Mouse (Mus musculus) limb, embryonic 15.5 days (tissue): ENCODE results near the gene Gm13287. TPM values are rescaled to one million over a fixed set of nuclear protein-coding genes. Genes with fewer than 3 reads are reported as not detected.
"Not testable (repeated sequence)": the region's sequence is repeated elsewhere in the genome, so short reads cannot be mapped to it uniquely, and the experiment has no call there.

ENCODE experiments used
- ATAC-seq: fragments of 200-750 bp; cut with Nextera tagmentation; 2 replicates; pipeline ENCODE4 v1.8.0; 2017; ENCODE audit warnings: low read depth, moderate TSS enrichment; ENCODE audit not compliant: insufficient number of reproducible peaks, low FRiP score, low TSS enrichment
- H3K27ac ChIP-seq: fragments of 300-500 bp; sonication (generic); 2 replicates; pipeline ENCODE4 v1.5.1; 2015; ENCODE audit warnings: moderate library complexity, mild to moderate bottlenecking, inconsistent platforms
- H3K27me3 ChIP-seq: fragments of 300-500 bp; sonication (generic); 2 replicates; pipeline ENCODE4 v1.6.1; 2015; ENCODE audit warnings: inconsistent platforms
- H3K36me3 ChIP-seq: fragments of 300-500 bp; sonication (generic); 2 replicates; pipeline ENCODE4 v1.6.1; 2015; ENCODE audit warnings: inconsistent platforms
- H3K4me1 ChIP-seq: fragments of 300-500 bp; sonication (generic); 2 replicates; pipeline ENCODE4 v1.6.1; 2015; ENCODE audit warnings: inconsistent platforms
- H3K4me2 ChIP-seq: fragments of 300-500 bp; sonication (generic); 2 replicates; pipeline ENCODE4 v1.6.1; 2015; ENCODE audit warnings: mild to moderate bottlenecking, inconsistent platforms
- H3K4me3 ChIP-seq: fragments of 300-500 bp; sonication (generic); 2 replicates; pipeline ENCODE4 v1.5.1; 2015; ENCODE audit warnings: mild to moderate bottlenecking, inconsistent platforms
- H3K9ac ChIP-seq: fragments of 300-500 bp; sonication (generic); 2 replicates; pipeline ENCODE4 v1.6.1; 2015; ENCODE audit warnings: inconsistent platforms
- H3K9me3 ChIP-seq: fragments of 300-500 bp; sonication (generic); 2 replicates; pipeline ENCODE4 v1.6.1; 2016; ENCODE audit warnings: inconsistent platforms
- WGBS: fragments of 180-500 bp; shearing (Covaris S2); methylation state at CpG from one replicate; pipeline ENCODE4 v1.1.7; 2015; 5-methylcytosine and 5-hydroxymethylcytosine counted together
- polyA plus RNA-seq: library from polyadenylated mRNA; unstranded; fragments of >200 nt; fragmentation: Nextera tagmentation; extraction: Ambion mirVana; gene quantifications from 2 replicates; pipeline ENCODE4 v1.2.1, GENCODE M21; 2015

Gm13287 gene
- polyA plus RNA-seq, 1 experiment from 2014 or later, result not detected

GRCm38 (mm10) chr4:88805761-88806160 lies 2.7 kb downstream of the Gm13287 start:
- WGBS, result 0% methylated on average over 7 of the region's 34 CpGs

GRCm38 (mm10) chr4:88815928-88816327 lies 12.9 kb downstream of the Gm13287 start, which contains the start of gene Ifna7:
Gene Ifna7 (plus strand): TSS chr4:88816228.
- 54% methylated on average over 3 of the region's 3 CpGs for WGBS
- Histone ChIP-seq H3K9ac (no peak within 1 kb of the TSS), H3K4me2 (no peak within 1 kb of the TSS), H3K27ac (no peak within 1 kb of the TSS), H3K9me3 (no peaks in the 10 kb centered on the region), H3K4me3 (no peak within 1 kb of the TSS), H3K27me3 (no peaks in the 10 kb centered on the region), H3K36me3 (no peaks in the 10 kb centered on the region), H3K4me1 (no peaks in the 10 kb centered on the region)
- no peak for ATAC-seq

More at GRCm38 (mm10) chr4:88805761-88806160, 2.7 kb downstream of the Gm13287 start:
- not testable (repeated sequence) for H3K9me3 ChIP-seq, ATAC-seq, H3K27me3 ChIP-seq, H3K4me1 ChIP-seq, H3K36me3 ChIP-seq, H3K9ac ChIP-seq, H3K27ac ChIP-seq
- H3K4me2 ChIP-seq, result 0 out of 2 replicates have a peak overlapping the region, but pooled peaks have one; percentile 30
- H3K4me3 ChIP-seq, result peak overlapping the region; percentile 30

- no peaks in the 10 kb centered on the region for H3K9me3 ChIP-seq
- H3K4me1 ChIP-seq, result no peaks in the 10 kb centered on the region
- 73% methylated on average over 1 of the region's 1 CpGs for WGBS
- H3K27ac ChIP-seq, result no peak within 1 kb of the TSS
- no peak for ATAC-seq
- no peaks in the 10 kb centered on the region for H3K27me3 ChIP-seq
- no peak within 1 kb of the TSS for H3K4me2 ChIP-seq
- H3K36me3 ChIP-seq, result no peaks in the 10 kb centered on the region
- H3K4me3 ChIP-seq, result no peak within 1 kb of the TSS
- no peak within 1 kb of the TSS for H3K9ac ChIP-seq
Measured at GRCm38 (mm10) chr4:88819659-88820058, 16.6 kb downstream of the Gm13287 start, which contains the start of gene Ifna11. Gene Ifna11 (plus strand): TSS chr4:88819959.

- 20% methylated on average over 4 of the region's 4 CpGs for WGBS
Measured at GRCm38 (mm10) chr4:88822995-88823394, 19.9 kb downstream of the Gm13287 start.

GRCm38 (mm10) chr4:88827116-88827515 lies 24.1 kb downstream of the Gm13287 start, which contains the start of gene Ifna6:
Gene Ifna6 (plus strand): TSS chr4:88827416.
- H3K27me3 ChIP-seq, H3K4me1 ChIP-seq, ATAC-seq, H3K27ac ChIP-seq, H3K4me3 ChIP-seq, H3K9ac ChIP-seq, H3K4me2 ChIP-seq, H3K9me3 ChIP-seq, H3K36me3 ChIP-seq: not testable (repeated sequence)

More at GRCm38 (mm10) chr4:88822995-88823394, 19.9 kb downstream of the Gm13287 start:
- Histone ChIP-seq H3K4me3 (no peak overlapping the region), H3K27ac (no peak overlapping the region), H3K9me3 (no peaks in the 10 kb centered on the region), H3K27me3 (no peaks in the 10 kb centered on the region), H3K9ac (no peak overlapping the region), H3K4me2 (no peak overlapping the region), H3K36me3 (no peaks in the 10 kb centered on the region), H3K4me1 (no peaks in the 10 kb centered on the region)
- ATAC-seq, result no peak

GRCm38 (mm10) chr4:88830523-88830922 lies 27.5 kb downstream of the Gm13287 start:
- no peak overlapping the region for H3K9ac ChIP-seq
- no peak for ATAC-seq
- no peak overlapping the region for H3K4me3 ChIP-seq
- no peaks in the 10 kb centered on the region for H3K36me3 ChIP-seq
- WGBS, result 23% methylated on average over 4 of the region's 4 CpGs
- no peak overlapping the region for H3K27ac ChIP-seq
- H3K9me3 ChIP-seq, result no peaks in the 10 kb centered on the region
- H3K4me2 ChIP-seq, result no peak overlapping the region
- H3K27me3 ChIP-seq, result no peaks in the 10 kb centered on the region
- no peaks in the 10 kb centered on the region for H3K4me1 ChIP-seq

GRCm38 (mm10) chr4:88835225-88835624 lies 32.2 kb downstream of the Gm13287 start, which contains the start of gene Ifna5:
Gene Ifna5 (plus strand): TSS chr4:88835525.
- H3K9me3 ChIP-seq, H3K27ac ChIP-seq, H3K36me3 ChIP-seq, H3K27me3 ChIP-seq, ATAC-seq, H3K4me1 ChIP-seq, H3K4me3 ChIP-seq, H3K9ac ChIP-seq, H3K4me2 ChIP-seq: not testable (repeated sequence)
- 68% methylated on average over 1 of the region's 1 CpGs for WGBS

- 48% methylated on average over 3 of the region's 3 CpGs for WGBS
- no peaks in the 10 kb centered on the region for H3K36me3 ChIP-seq
- no peak for ATAC-seq
- no peak overlapping the region for H3K9ac ChIP-seq
- no peak overlapping the region for H3K4me3 ChIP-seq
- no peaks in the 10 kb centered on the region for H3K4me1 ChIP-seq
- no peaks in the 10 kb centered on the region for H3K27me3 ChIP-seq
- H3K9me3 ChIP-seq, result no peaks in the 10 kb centered on the region
- no peak overlapping the region for H3K4me2 ChIP-seq
- H3K27ac ChIP-seq, result no peak overlapping the region
Measured at GRCm38 (mm10) chr4:88838828-88839227, 35.8 kb downstream of the Gm13287 start.

GRCm38 (mm10) chr4:88840058-88840457 lies 37.0 kb downstream of the Gm13287 start:
- Histone ChIP-seq H3K4me3 (no peak overlapping the region), H3K27me3 (no peaks in the 10 kb centered on the region), H3K36me3 (no peaks in the 10 kb centered on the region), H3K4me2 (no peak overlapping the region), H3K9me3 (no peaks in the 10 kb centered on the region), H3K27ac (no peak overlapping the region), H3K9ac (no peak overlapping the region), H3K4me1 (no peaks in the 10 kb centered on the region)
- WGBS, result 63% methylated on average over 3 of the region's 3 CpGs
- no peak for ATAC-seq

GRCm38 (mm10) chr4:88841438-88841911 lies 38.4 kb downstream of the Gm13287 start, which contains the start of gene Ifna4:
Gene Ifna4 (plus strand): TSS chr4:88841861.
- no peaks in the 10 kb centered on the region for H3K27me3 ChIP-seq
- no peak within 1 kb of the TSS for H3K9ac ChIP-seq
- 64% methylated on average over 2 of the region's 2 CpGs for WGBS
- no peak within 1 kb of the TSS for H3K4me3 ChIP-seq
- no peaks in the 10 kb centered on the region for H3K9me3 ChIP-seq
- H3K4me1 ChIP-seq, result no peaks in the 10 kb centered on the region
- H3K36me3 ChIP-seq, result no peaks in the 10 kb centered on the region
- H3K4me2 ChIP-seq, result no peak within 1 kb of the TSS
- H3K27ac ChIP-seq, result no peak within 1 kb of the TSS
- ATAC-seq, result no peak

GRCm38 (mm10) chr4:88845334-88845733 lies 42.3 kb downstream of the Gm13287 start:
- no peaks in the 10 kb centered on the region for H3K9me3 ChIP-seq
- WGBS, result 58% methylated on average over 2 of the region's 2 CpGs
- H3K4me3 ChIP-seq, result no peak overlapping the region
- no peaks in the 10 kb centered on the region for H3K36me3 ChIP-seq
- H3K4me2 ChIP-seq, result no peak overlapping the region
- no peak for ATAC-seq
- no peaks in the 10 kb centered on the region for H3K4me1 ChIP-seq
- no peak overlapping the region for H3K27ac ChIP-seq
- H3K27me3 ChIP-seq, result no peaks in the 10 kb centered on the region
- no peak overlapping the region for H3K9ac ChIP-seq

- WGBS, result 65% methylated on average over 1 of the region's 1 CpGs
- H3K4me1 ChIP-seq, result no peaks in the 10 kb centered on the region
- H3K4me2 ChIP-seq, result no peak within 1 kb of the TSS
- H3K27ac ChIP-seq, result no peak within 1 kb of the TSS
- no peaks in the 10 kb centered on the region for H3K36me3 ChIP-seq
- H3K9ac ChIP-seq, result no peak within 1 kb of the TSS
- ATAC-seq, result no peak
- no peaks in the 10 kb centered on the region for H3K9me3 ChIP-seq
- no peak within 1 kb of the TSS for H3K4me3 ChIP-seq
- H3K27me3 ChIP-seq, result no peaks in the 10 kb centered on the region
Measured at GRCm38 (mm10) chr4:88849698-88850097, 46.6 kb downstream of the Gm13287 start, which contains the start of gene Ifna1. Gene Ifna1 (plus strand): TSS chr4:88850087.
